Mouse (Mus musculus) 3T3-L1 (cell line): Measurements from ENCODE around the gene Cib2.
"Not testable (repeated sequence)": the region's sequence is repeated elsewhere in the genome, so short reads cannot be mapped to it uniquely, and the experiment has no call there.

Source experiments
- DNase-seq: peaks from one replicate; pipeline ENCODE4 v3.0.0-alpha.2; 2015; ENCODE audit warnings: low read depth, low spot score

The Cib2 gene

GRCm38 (mm10) chr9:54559771-54560471 is at the start of gene Cib2:
Gene Cib2 (minus strand): TSS chr9:54560218.
- peak; percentile 37 for DNase-seq

- peak; percentile 80 for DNase-seq
These were observed 44.9 kb upstream of the Cib2 start for GRCm38 (mm10) chr9:54604886-54605285.

- DNase-seq: peak; percentile 43
These were observed 44.2 kb upstream of the Cib2 start for GRCm38 (mm10) chr9:54604131-54604654.

- DNase-seq: no peak
These were observed 42.9 kb upstream of the Cib2 start for GRCm38 (mm10) chr9:54602916-54603315.

GRCm38 (mm10) chr9:54602386-54602785 is 42.4 kb upstream of the Cib2 start:
- DNase-seq: peak; percentile 74

- no peak for DNase-seq
These were observed 36.9 kb upstream of the Cib2 start for GRCm38 (mm10) chr9:54596752-54597465.

- not testable (repeated sequence) for DNase-seq
These were observed 33.6 kb upstream of the Cib2 start for GRCm38 (mm10) chr9:54593652-54594051.

GRCm38 (mm10) chr9:54587863-54588262 is 27.8 kb upstream of the Cib2 start:
- DNase-seq: no peak

- peak; percentile 96 for DNase-seq
These were observed 26.4 kb upstream of the Cib2 start, which contains the start of gene Idh3a for GRCm38 (mm10) chr9:54586199-54587061. Gene Idh3a (plus strand): TSS chr9:54586334.

- no peak for DNase-seq
These were observed 25.8 kb upstream of the Cib2 start for GRCm38 (mm10) chr9:54585839-54586198.

GRCm38 (mm10) chr9:54584127-54584526 is 24.1 kb upstream of the Cib2 start:
- not testable (repeated sequence) for DNase-seq

GRCm38 (mm10) chr9:54583712-54584111 is 23.7 kb upstream of the Cib2 start:
- DNase-seq: no peak

GRCm38 (mm10) chr9:54571130-54571839 is 11.3 kb upstream of the Cib2 start:
- DNase-seq: no peak

GRCm38 (mm10) chr9:54568732-54569131 is 8.7 kb upstream of the Cib2 start:
- no peak for DNase-seq

GRCm38 (mm10) chr9:54566958-54567357 is 6.9 kb upstream of the Cib2 start:
- no peak for DNase-seq

GRCm38 (mm10) chr9:54560831-54561601 is 998 bp upstream of the Cib2 start:
- no peak for DNase-seq

- no peak for DNase-seq
These were observed 1.3 kb downstream of the Cib2 start for GRCm38 (mm10) chr9:54558731-54559130.

- no peak for DNase-seq
These were observed 5.0 kb downstream of the Cib2 start for GRCm38 (mm10) chr9:54555044-54555443.

- peak; percentile 28 for DNase-seq
These were observed 7.6 kb downstream of the Cib2 start for GRCm38 (mm10) chr9:54552409-54552808.

- DNase-seq: no peak
These were observed 10.6 kb downstream of the Cib2 start for GRCm38 (mm10) chr9:54549433-54549832.
